Mouse (Mus musculus) cerebellum, adult 2 months (tissue): Measurements from ENCODE around the gene Map2k4.

ENCODE experiments used
- CTCF ChIP-seq: fragments of 200-500 bp; IDR thresholded peaks from 2 replicates; pipeline ENCODE4 v1.5.1; 2011; ENCODE audit warnings: low read depth, mild to moderate bottlenecking, control low read depth, low read length, moderate library complexity, borderline replicate concordance; ENCODE audit not compliant: insufficient read depth
- POLR2A ChIP-seq: fragments of 200-500 bp; IDR thresholded peaks from 2 replicates; pipeline ENCODE4 v1.6.1; 2011; ENCODE audit warnings: low read length, control low read depth, borderline replicate concordance; ENCODE audit not compliant: insufficient read depth

- TF ChIP-seq CTCF (no peak), POLR2A (no peak)
These were observed 30.1 kb upstream of the Map2k4 start for GRCm38 (mm10) chr11:65818193-65818592.
